Mouse (Mus musculus) stomach, postnatal 0 days (tissue): Measurements from ENCODE around the gene Fxyd1. TPM values are rescaled to one million over a fixed set of nuclear protein-coding genes. Genes with fewer than 3 reads are reported as not detected.
A peak's percentile ranks its signal among the peaks of the same experiment; 100 is the strongest.

Source experiments
- ATAC-seq: fragments of 200-750 bp; cut with Nextera tagmentation; 2 replicates; pipeline ENCODE4 v1.8.0; 2017; ENCODE audit not compliant: low FRiP score, low TSS enrichment
- DNase-seq: peaks from one replicate; pipeline ENCODE4 v3.0.0-alpha.2; 2016; ENCODE audit warnings: low spot score
- H3K27ac ChIP-seq: fragments of 300-500 bp; sonication (generic); replicated peaks from 2 replicates; pipeline ENCODE4 v1.5.1; 2014; ENCODE audit warnings: mild to moderate bottlenecking, control low read depth
- H3K27me3 ChIP-seq: fragments of 300-500 bp; sonication (generic); 2 replicates; pipeline ENCODE4 v1.6.1; 2014; ENCODE audit warnings: low read length; ENCODE audit not compliant: control insufficient read depth, insufficient read depth
- H3K36me3 ChIP-seq: fragments of 300-500 bp; sonication (generic); 2 replicates; pipeline ENCODE4 v1.6.1; 2014; ENCODE audit warnings: low read length, mixed read lengths; ENCODE audit not compliant: control insufficient read depth, insufficient read depth
- H3K4me1 ChIP-seq: fragments of 300-500 bp; sonication (generic); replicated peaks from 2 replicates; pipeline ENCODE4 v1.6.1; 2014; ENCODE audit warnings: antibody characterized with exemption; ENCODE audit not compliant: control insufficient read depth, insufficient read depth
- H3K4me2 ChIP-seq: fragments of 300-500 bp; sonication (generic); replicated peaks from 2 replicates; pipeline ENCODE4 v1.6.1; 2014; ENCODE audit warnings: low read depth, mild to moderate bottlenecking, control low read depth, moderate library complexity
- H3K4me3 ChIP-seq: fragments of 300-500 bp; sonication (generic); 2 replicates; pipeline ENCODE4 v1.5.1; 2014; ENCODE audit warnings: low read depth, low read length, control low read depth
- H3K9ac ChIP-seq: fragments of 300-500 bp; sonication (generic); 2 replicates; pipeline ENCODE4 v1.6.1; 2014; ENCODE audit warnings: mild to moderate bottlenecking, low read length, control low read depth, mixed read lengths
- H3K9me3 ChIP-seq: fragments of 300-500 bp; sonication (generic); 2 replicates; pipeline ENCODE4 v1.6.1; 2016; ENCODE audit warnings: low read length; ENCODE audit not compliant: control insufficient read depth
- CTCF ChIP-seq: IDR thresholded peaks from 2 replicates; pipeline ENCODE4 v1.5.1; 2016; ENCODE audit warnings: antibody characterized with exemption, low read depth, mild to moderate bottlenecking, moderate library complexity
- EP300 ChIP-seq: optimal IDR thresholded peaks from 2 replicates; pipeline ENCODE3; 2016; ENCODE audit warnings: antibody characterized with exemption
- WGBS: fragments of 180-500 bp; shearing (Covaris S2); extraction: QIAGEN DNeasy Blood & Tissue Kit; methylation state at CpG from one replicate; pipeline ENCODE4 v1.1.7; 2014; 5-methylcytosine and 5-hydroxymethylcytosine counted together
- polyA plus RNA-seq: library from polyadenylated mRNA; unstranded; fragments of >200 nt; fragmentation: Nextera tagmentation; extraction: Ambion mirVana; gene quantifications from 2 replicates; pipeline ENCODE4 v1.2.1, GENCODE M21; 2015

Gene Fxyd1
- polyA plus RNA-seq, 1 experiment from 2014 or later = 177 TPM

- no peak for ATAC-seq
- WGBS = 78% methylated on average over 3 of the region's 3 CpGs
- H3K27ac ChIP-seq = no peak overlapping the region
- no peaks in the 10 kb centered on the region for H3K9me3 ChIP-seq
- no peak overlapping the region for H3K9ac ChIP-seq
- no peak overlapping the region for H3K4me3 ChIP-seq
- DNase-seq = no peak
- no peak overlapping the region for H3K4me2 ChIP-seq
- peaks cover 3% of the 10 kb centered on the region; the same call in 1 of the 2 replicates for H3K4me1 ChIP-seq
- TF ChIP-seq EP300 = no peak
- TF ChIP-seq CTCF = no peak
- no peaks in the 10 kb centered on the region for H3K27me3 ChIP-seq
- no peaks in the 10 kb centered on the region for H3K36me3 ChIP-seq
Observed at GRCm38 (mm10) chr7:31080611-31081010, 23.6 kb upstream of the Fxyd1 start.

- Histone ChIP-seq H3K27ac (no peak overlapping the region), H3K4me3 (no peak overlapping the region), H3K4me1 (peaks cover under 1% of the 10 kb centered on the region; the same call in 1 of the 2 replicates), H3K9ac (no peak overlapping the region), H3K36me3 (no peaks in the 10 kb centered on the region), H3K9me3 (no peaks in the 10 kb centered on the region), H3K27me3 (no peaks in the 10 kb centered on the region), H3K4me2 (no peak overlapping the region)
- DNase-seq = no peak
- TF ChIP-seq CTCF = no peak
- TF ChIP-seq EP300 = no peak
- 83% methylated on average over 8 of the region's 8 CpGs for WGBS
- ATAC-seq = no peak
Observed at GRCm38 (mm10) chr7:31079670-31080069, 22.7 kb upstream of the Fxyd1 start.

GRCm38 (mm10) chr7:31077885-31078445 lies 21.0 kb upstream of the Fxyd1 start:
- no peak overlapping the region for H3K4me3 ChIP-seq
- H3K4me1 ChIP-seq = no peaks in the 10 kb centered on the region
- DNase-seq = peak; percentile 57
- H3K36me3 ChIP-seq = no peaks in the 10 kb centered on the region
- no peak overlapping the region for H3K4me2 ChIP-seq
- ATAC-seq = no peak; the same call in 1 of the 2 replicates
- 37% methylated on average over 5 of the region's 5 CpGs for WGBS
- H3K27me3 ChIP-seq = no peaks in the 10 kb centered on the region
- H3K27ac ChIP-seq = no peak overlapping the region; the same call in 1 of the 2 replicates
- TF ChIP-seq CTCF (peak; percentile 94), EP300 (no peak)
- H3K9me3 ChIP-seq = no peaks in the 10 kb centered on the region
- H3K9ac ChIP-seq = no peak overlapping the region

- WGBS = 50% methylated on average over 6 of the region's 6 CpGs
- H3K27me3 ChIP-seq = no peaks in the 10 kb centered on the region
- DNase-seq = no peak
- no peak for TF ChIP-seq CTCF
- TF ChIP-seq EP300 = no peak
- no peak overlapping the region for H3K4me2 ChIP-seq
- H3K4me1 ChIP-seq = no peaks in the 10 kb centered on the region
- no peaks in the 10 kb centered on the region for H3K9me3 ChIP-seq
- ATAC-seq = no peak
- no peaks in the 10 kb centered on the region for H3K36me3 ChIP-seq
- no peak overlapping the region; the same call in 1 of the 2 replicates for H3K27ac ChIP-seq
- H3K4me3 ChIP-seq = no peak overlapping the region
- H3K9ac ChIP-seq = no peak overlapping the region
Observed at GRCm38 (mm10) chr7:31077470-31077869, 20.5 kb upstream of the Fxyd1 start.

GRCm38 (mm10) chr7:31076492-31076891 lies 19.5 kb upstream of the Fxyd1 start, which contains the start of gene Fxyd3:
Gene Fxyd3 (minus strand): TSS chr7:31076704.
- Histone ChIP-seq H3K4me1 (no peaks in the 10 kb centered on the region), H3K27ac (peak within 1 kb of the TSS; percentile 87), H3K4me2 (peak within 1 kb of the TSS; percentile 59), H3K4me3 (peak within 1 kb of the TSS; percentile 43), H3K9ac (peak within 1 kb of the TSS; percentile 64), H3K9me3 (no peaks in the 10 kb centered on the region), H3K36me3 (no peaks in the 10 kb centered on the region), H3K27me3 (no peaks in the 10 kb centered on the region)
- ATAC-seq = peak; percentile 84
- WGBS = 35% methylated on average over 5 of the region's 5 CpGs
- DNase-seq = peak; percentile 86
- TF ChIP-seq EP300 (no peak), CTCF (no peak)

GRCm38 (mm10) chr7:31074713-31075069 lies 17.7 kb upstream of the Fxyd1 start:
- TF ChIP-seq EP300 = no peak
- TF ChIP-seq CTCF = no peak
- Histone ChIP-seq H3K4me1 (no peaks in the 10 kb centered on the region), H3K27me3 (no peaks in the 10 kb centered on the region), H3K4me2 (peak overlapping the region; percentile 59), H3K27ac (peak overlapping the region; percentile 87; the same call in 1 of the 2 replicates), H3K9ac (peak overlapping the region; percentile 41; the same call in 1 of the 2 replicates), H3K4me3 (peak overlapping the region; percentile 43), H3K36me3 (no peaks in the 10 kb centered on the region; the same call in 1 of the 2 replicates), H3K9me3 (no peaks in the 10 kb centered on the region)
- DNase-seq = no peak
- WGBS = 36% methylated on average over 5 of the region's 5 CpGs
- ATAC-seq = no peak
